Mouse (Mus musculus) heart, adult 9 months (tissue): ENCODE measurements around the gene Uqcr10.
A peak's percentile ranks its signal among the peaks of the same experiment; 100 is the strongest.
"Not testable (repeated sequence)": the region's sequence is repeated elsewhere in the genome, so short reads cannot be mapped to it uniquely, and the experiment has no call there.

ENCODE experiments used
- DNase-seq, 2 experiments: peaks; one replicate each; pipeline ENCODE4 v3.0.0; 2022; ENCODE audit warnings: low spot score in 2 of 2

Gene Uqcr10

GRCm38 (mm10) chr11:4715596-4715995 is 11.5 kb upstream of the Uqcr10 start:
- DNase-seq = no peak

DNA sequence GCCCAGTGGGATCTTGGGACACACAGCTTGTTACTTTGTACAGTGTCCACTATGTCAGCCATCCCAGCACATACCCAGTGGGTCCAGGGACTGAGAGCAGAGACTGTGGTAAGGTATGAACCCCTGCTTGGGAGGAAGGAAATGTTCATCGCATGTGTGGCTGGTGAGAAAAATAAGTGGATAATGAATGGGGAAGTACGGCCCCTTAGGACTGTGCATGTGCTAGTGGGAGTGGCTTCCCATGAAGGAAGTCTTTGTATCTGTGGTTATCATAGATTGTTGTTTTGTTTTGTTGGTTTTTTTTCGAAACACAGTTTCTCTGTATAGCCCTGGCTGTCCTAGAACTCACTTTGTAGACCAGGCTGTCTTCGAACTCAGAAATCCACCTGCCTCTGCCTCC is 10.6 kb upstream of the Uqcr10 start:
- DNase-seq = no peak

DNA sequence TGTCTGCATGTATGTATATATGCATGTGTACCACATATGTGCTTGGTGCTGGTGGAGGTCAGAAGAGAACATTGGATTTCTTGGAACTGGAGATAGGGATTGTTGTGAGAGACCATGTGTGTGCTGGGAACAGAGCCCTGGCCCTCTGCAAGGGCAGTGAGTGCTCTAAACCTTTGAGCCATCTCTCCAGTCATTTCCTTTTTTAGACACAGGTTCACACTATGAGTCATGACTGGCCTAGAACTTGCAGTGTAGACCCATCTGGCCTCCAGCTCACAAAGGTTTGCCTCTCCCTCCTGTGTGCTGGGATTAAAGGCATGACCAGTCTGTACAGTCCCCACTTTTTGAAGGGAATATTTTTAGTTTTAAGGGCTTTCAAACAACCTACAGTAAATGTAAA is 8.7 kb upstream of the Uqcr10 start:
- no peak for DNase-seq

DNA sequence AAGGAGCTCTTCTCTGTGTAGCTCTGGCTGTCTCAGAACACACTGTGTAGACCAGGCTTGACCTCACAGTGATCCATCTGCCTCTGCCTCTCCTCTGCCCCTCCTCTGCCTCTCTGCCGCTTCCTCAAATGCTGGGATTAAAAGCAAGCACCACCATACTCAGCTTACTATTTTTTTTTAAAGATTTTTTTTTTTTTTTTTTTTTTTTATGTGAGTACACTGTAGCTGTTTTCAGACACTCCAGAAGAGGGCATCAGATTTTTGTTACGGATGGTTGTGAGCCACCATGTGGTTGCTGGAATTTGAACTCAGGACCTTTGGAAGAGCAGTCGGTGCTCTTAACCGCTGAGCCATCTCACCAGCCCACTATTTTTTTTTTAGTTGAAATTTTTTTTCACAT is 6.0 kb upstream of the Uqcr10 start:
- DNase-seq = not testable (repeated sequence)

DNA sequence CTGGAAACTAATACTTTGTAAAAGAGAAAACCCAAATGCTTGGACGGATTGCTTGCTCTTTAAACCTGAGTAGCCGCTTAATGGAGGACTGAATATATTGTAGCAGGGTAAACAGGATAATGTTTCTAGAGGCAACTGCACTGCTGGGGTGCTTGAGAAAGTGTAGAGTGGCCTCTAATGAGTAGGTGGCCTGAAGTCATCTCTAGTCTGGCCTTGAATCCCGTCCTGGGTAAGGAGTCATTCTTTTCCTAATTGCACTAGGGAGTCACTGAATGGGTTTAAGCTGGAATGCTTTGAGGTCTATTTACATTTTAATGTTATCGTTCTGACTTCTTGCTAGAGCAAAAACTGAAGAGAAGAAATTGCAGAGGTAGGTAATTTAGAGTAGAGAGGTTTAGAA is 1.0 kb upstream of the Uqcr10 start:
- DNase-seq = no peak

- no peak for DNase-seq
Measured at GRCm38 (mm10) chr11:4703688-4704071, 462 bp downstream of the Uqcr10 start.

DNA sequence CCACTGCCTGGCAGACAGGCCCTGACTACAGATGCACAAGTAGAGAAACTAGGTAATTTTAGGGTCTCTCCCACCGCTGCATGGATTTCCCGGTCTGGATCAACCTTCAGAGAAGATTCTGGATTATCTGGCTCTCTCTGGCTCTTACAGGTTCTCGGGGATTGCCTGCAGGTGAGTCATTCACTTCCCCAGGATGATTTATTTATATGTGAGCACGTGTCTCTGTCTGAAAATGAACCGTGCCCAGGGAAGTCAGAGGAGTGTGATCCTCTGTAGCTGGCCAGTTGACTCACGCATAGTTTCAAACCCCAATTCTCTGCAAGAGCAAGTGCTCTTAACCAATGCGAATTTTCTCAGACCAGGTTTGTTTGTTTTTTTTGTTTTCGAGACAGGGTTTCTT is 3.4 kb downstream of the Uqcr10 start:
- DNase-seq = no peak

GRCm38 (mm10) chr11:4697043-4697983 is 6.8 kb downstream of the Uqcr10 start:
- peak; percentile 46 to 75 for DNase-seq

DNA sequence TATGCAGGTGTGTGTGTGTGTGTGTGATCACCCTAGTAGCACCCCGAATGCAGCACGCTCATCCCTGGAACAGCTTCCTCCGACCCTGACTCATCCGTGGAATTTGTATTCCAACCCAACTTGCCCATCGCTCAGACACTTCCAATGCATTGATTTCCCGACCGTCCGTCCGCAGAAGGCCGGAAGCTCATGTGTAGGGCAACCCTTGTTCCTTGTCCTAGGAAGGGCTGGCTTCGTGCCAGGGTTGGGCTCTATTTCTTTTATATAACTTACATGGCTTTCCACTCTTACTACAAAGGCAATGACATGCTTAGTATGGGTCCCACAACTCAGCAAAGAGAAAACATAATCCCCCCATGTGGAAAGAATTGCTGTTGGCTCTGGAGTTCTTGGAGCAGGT is 12.0 kb downstream of the Uqcr10 start:
- no peak for DNase-seq

GRCm38 (mm10) chr11:4691213-4691612 is 12.9 kb downstream of the Uqcr10 start:
- DNase-seq = no peak

DNA sequence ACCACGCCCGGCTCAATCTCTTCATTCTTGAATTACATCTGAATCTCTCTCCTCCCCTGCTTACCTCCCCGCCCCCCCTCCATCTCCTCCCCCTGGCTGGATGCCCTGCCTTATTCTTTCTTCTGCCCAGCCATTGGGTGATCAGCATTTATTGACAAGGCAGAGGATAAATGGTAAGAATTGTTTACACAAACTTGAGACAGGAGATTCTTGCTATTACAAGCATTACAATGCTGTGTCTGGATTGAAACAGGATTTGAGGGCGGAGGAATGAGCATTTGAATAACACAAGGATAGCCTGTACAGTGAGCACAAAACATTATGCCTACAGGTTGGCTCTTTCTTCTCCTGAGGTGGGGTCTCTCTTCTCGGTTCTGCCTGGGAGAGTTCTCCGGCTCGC is 13.8 kb downstream of the Uqcr10 start:
- no peak for DNase-seq

DNA sequence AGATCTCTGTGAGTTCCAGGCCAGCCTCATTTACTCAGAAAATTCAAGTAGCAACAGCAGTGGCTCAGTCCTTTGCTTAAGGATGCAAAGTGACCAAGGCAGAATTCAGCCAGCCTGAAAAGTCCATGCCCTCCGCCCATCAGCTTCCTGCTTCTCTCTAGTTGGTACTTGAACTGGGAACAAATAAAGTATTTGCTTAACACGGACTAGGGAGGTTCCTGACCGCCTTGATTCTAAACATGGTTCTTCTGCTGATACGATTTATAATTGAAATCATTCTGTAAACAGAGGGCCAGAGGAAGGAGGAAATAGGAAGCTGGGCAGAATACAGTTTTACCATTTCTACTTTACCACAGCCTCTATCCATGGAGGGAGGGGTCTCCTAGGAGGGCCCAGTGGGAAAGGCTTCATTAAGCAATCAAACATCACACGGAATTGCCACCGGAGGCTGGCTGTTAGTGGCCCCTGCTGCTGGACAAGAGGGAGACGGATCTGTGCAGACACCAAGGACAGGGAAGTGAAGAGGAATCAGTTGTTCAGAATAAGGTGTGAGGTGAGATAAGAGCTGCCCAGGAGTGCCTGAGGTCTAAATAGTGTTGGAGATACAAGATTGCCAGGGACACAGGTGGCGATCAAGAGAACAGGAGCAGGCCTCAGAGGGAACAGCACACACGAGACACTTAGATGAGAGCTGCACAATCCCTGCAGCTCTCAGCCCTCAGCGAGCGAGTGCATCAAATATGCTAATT is 15.3 kb downstream of the Uqcr10 start:
- DNase-seq = no peak

DNA sequence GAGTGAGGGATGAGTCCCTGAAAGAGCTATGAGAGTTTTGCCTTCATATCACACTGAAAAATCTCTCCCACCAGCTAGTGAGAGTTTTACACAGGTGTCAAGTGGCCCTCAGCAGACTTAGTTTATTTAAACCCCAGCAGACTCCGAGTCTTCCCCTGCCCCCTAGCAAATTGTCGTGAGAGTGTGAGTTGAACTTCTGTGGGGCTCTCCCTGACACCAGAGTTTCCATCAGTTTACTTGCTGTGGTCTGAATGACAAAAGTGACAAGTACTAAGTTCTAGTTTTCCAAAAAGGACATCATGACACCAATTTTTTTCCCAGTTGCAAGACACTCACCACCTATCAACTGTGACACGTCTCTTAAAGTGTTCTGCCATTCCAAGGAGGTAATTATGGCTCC is 16.3 kb downstream of the Uqcr10 start:
- no peak for DNase-seq

DNA sequence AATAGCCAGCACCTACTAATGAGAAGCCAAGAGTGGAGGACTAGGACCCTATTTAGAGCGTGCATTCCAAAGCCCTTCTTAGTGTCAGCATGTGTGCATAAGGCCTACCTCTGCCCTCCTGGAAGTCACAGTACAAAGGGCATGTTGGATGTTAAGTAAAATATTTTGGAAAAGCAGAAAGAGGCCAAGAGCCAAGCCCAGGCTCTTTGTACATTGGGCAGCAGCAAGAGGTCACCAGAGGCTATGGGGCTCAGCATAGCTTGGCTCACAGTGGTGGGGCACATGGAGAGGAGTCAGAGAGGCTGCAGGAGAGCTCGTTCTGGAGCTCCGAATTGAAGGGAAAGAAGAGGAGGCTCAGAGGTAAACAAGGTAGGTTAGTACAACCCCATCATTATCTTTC is 17.1 kb downstream of the Uqcr10 start:
- DNase-seq = no peak

- no peak for DNase-seq
Measured at GRCm38 (mm10) chr11:4685510-4685909, 18.6 kb downstream of the Uqcr10 start.

- no peak for DNase-seq
Measured at GRCm38 (mm10) chr11:4685071-4685470, 19.1 kb downstream of the Uqcr10 start.

GRCm38 (mm10) chr11:4684186-4684585 is 20.0 kb downstream of the Uqcr10 start:
- no peak for DNase-seq

DNA sequence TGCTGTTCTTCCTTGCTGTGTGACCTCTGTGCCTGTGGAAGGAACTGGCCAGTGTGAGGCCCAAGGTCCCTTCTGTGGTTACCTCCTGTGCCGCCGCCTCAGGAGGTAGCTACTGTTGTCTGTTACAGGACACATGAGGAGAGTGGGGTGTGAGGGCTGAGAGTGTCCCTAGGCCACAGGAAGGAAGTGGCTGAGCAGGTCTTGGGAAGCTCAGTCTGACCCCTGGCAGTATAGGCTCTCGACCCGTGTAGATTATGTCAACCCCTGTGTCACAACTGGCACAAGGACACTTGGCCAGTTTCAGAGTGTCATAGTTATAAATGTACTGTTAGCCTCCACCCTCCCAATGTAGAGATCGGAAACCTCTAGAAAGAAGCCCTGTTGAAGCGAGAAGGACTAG is 20.6 kb downstream of the Uqcr10 start:
- DNase-seq = no peak

DNA sequence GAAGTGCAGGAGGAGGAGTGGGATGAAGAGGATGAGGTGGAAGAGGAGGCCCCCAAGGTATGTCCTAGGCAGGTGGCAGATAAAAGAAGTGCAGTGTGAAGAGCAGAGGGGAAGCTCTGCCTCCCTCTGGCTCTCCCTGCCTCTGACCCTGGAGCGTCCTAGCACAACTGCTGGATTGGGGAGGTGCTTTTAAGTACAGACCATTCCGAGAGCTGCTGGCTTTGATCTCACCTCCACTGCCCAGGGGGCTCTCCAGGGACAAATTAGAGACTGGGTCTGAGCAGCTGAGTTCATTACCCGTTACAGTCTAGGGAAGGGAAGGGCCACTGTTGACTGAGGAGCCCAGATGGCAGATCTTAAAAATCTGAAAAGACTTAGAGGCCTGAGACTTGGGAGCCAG is 24.0 kb downstream of the Uqcr10 start:
- no peak for DNase-seq

DNA sequence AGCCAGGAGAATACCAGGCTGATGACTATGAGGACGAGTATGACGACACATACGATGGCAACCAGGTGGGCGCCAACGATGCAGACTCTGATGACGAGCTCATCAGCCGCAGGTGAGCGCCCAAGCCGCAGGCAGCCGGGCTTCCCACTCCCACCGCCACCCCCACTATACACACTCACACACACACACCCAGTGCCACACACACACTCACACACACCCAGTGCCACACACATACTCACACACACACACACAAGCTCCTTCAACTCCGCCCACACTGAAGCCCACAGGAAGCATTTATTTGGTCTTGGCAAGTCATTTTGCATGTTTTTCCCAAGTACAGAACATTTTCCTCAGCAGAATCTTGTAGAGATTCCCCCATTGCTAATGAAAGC is 24.7 kb downstream of the Uqcr10 start:
- no peak for DNase-seq

GRCm38 (mm10) chr11:4678700-4679440 is 25.3 kb downstream of the Uqcr10 start:
- no peak for DNase-seq

DNA sequence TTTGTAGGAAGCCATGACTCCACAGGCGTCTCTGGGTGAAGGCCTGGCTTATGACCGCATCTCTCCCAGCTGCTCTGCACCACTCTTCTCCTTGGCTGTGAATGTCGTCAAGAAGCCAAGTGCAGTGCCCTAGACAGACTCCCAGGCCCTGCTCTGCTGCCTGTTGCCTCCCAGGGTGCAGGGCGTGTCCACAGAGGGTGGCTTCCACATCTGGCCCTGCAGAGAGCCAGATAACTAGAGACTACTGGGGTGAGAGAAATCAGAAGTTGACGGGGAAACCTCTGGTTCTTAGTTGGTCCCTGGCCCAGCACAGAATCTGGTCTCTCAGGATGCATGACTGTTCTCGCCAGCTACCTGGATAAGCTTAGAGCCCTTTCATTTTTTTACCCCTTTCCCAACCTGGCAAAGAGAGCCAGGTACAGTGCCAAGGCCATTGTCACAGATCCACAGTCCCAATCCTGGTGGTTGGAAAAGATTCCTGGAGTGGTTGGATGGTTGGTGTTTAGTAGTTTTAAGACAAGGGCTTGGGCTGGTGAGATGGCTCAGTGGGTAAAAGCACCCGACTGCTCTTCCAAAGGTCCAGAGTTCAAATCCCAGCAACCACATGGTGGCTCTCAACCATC is 26.8 kb downstream of the Uqcr10 start:
- DNase-seq = no peak
